Mouse (Mus musculus): ENCODE results near the gene Pipox. TPM values are rescaled to one million over a fixed set of nuclear protein-coding genes. Genes with fewer than 3 reads are reported as not detected.

Gene Pipox
- polyA plus RNA-seq, 1 experiment from 2014 or later: 12.6 TPM

DNA sequence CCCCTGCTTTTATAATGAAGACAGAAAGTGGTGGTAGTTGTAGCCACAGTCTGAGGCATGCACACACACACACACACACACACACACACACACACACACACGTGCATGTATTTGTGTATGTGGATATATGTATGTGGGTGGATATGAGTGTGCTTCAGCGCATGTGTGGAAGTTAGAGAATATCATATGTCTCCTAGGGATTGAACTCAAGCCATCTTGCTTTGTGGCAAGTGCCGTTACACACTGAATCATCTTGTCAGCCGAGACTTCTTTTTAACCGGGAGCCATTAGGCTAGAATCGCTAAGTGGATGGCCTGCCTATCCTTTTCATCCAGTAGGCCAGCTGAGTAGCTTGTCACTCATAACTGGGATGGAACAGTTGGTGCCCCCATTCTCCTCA, 36.8 kb downstream of the Pipox start:
- Histone ChIP-seq H3K4me2 (ENCODE audit: low read length) (no peak overlapping the region), H3K4me3 (replicated peaks; ENCODE audit: low read length) (no peak overlapping the region), H3K4me1 (replicated peaks; ENCODE audit: control insufficient read depth, insufficient read depth, low read length) (peaks cover 63% of the 10 kb centered on the region), H3K9ac (replicated peaks; ENCODE audit: low read depth, low read length) (no peak overlapping the region), H3K36me3 (ENCODE audit: control insufficient read depth, insufficient read depth) (peaks cover 5% of the 10 kb centered on the region), H3K27ac (ENCODE audit: low read length) (no peak overlapping the region; the same call in 1 of the 2 replicates), H3K27me3 (replicated peaks; ENCODE audit: control insufficient read depth, insufficient read depth, low read length) (no peaks in the 10 kb centered on the region), H3K9me3 (ENCODE audit: control insufficient read depth, low read length) (no peaks in the 10 kb centered on the region)
- WGBS: 72% methylated on average over 6 of the region's 6 CpGs
- no peak for ATAC-seq

DNA sequence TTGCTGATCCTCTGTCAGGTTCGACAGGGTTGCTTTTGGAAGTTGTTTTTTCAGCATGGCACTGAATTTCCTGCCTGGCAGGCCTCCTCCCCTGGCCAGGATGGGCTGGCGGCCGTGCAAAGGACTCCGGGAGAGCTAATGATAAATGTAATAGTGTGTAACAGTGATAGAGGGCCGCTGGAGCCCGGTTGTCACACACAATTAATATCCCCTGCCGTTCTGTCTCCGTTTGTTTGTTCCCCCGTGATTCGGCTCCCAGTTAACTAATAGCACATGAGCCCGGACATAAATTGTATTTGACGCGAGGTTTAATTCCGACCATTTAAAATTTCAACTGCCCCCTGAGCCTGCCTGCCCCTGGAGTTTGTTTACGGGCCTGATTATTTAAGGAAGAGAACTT, 38.5 kb downstream of the Pipox start:
- H3K4me1 ChIP-seq (replicated peaks; ENCODE audit: control insufficient read depth, insufficient read depth, low read length): peaks cover 65% of the 10 kb centered on the region
- no peaks in the 10 kb centered on the region for H3K9me3 ChIP-seq (ENCODE audit: control insufficient read depth, low read length)
- ATAC-seq: no peak
- no peaks in the 10 kb centered on the region for H3K27me3 ChIP-seq (replicated peaks; ENCODE audit: control insufficient read depth, insufficient read depth, low read length)
- H3K36me3 ChIP-seq (ENCODE audit: control insufficient read depth, insufficient read depth): peaks cover 5% of the 10 kb centered on the region
- WGBS: 43% methylated on average over 15 of the region's 15 CpGs
- peak overlapping the region; percentile 67 for H3K27ac ChIP-seq (ENCODE audit: low read length)
- H3K4me3 ChIP-seq (replicated peaks; ENCODE audit: low read length): no peak overlapping the region
- H3K9ac ChIP-seq (replicated peaks; ENCODE audit: low read depth, low read length): 0 out of 2 replicates have a peak overlapping the region, but pooled peaks have one; percentile 2
- no peak overlapping the region for H3K4me2 ChIP-seq (ENCODE audit: low read length)

DNA sequence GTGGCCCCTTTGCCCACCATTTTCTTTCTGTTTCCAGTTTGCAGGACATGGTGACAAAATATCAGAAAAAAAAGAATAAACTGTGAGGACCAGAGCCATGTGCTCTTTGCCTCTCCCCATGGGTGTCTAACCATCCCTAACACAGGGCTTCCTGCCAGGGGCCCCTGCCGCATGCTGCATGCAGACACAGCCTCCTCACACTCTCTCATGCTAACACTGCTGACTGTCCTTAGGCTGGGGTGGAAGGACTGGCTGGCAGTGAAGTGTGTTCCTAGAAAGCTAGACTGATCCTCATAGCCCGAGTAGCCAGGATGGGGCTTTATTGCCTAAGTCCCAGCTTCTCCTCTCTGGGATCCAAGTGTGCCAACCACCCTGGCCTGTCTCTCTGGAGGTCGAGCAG, 39.3 kb downstream of the Pipox start:
- no peak for ATAC-seq
- H3K27me3 ChIP-seq (replicated peaks; ENCODE audit: control insufficient read depth, insufficient read depth, low read length): no peaks in the 10 kb centered on the region
- 0 out of 2 replicates have a peak overlapping the region, but pooled peaks have one; percentile 33 for H3K27ac ChIP-seq (ENCODE audit: low read length)
- no peak overlapping the region for H3K9ac ChIP-seq (replicated peaks; ENCODE audit: low read depth, low read length)
- peaks cover 68% of the 10 kb centered on the region for H3K4me1 ChIP-seq (replicated peaks; ENCODE audit: control insufficient read depth, insufficient read depth, low read length)
- H3K36me3 ChIP-seq (ENCODE audit: control insufficient read depth, insufficient read depth): peaks cover 5% of the 10 kb centered on the region
- H3K4me2 ChIP-seq (ENCODE audit: low read length): no peak overlapping the region
- H3K9me3 ChIP-seq (ENCODE audit: control insufficient read depth, low read length): no peaks in the 10 kb centered on the region
- H3K4me3 ChIP-seq (replicated peaks; ENCODE audit: low read length): no peak overlapping the region
- 58% methylated on average over 3 of the region's 3 CpGs for WGBS

DNA sequence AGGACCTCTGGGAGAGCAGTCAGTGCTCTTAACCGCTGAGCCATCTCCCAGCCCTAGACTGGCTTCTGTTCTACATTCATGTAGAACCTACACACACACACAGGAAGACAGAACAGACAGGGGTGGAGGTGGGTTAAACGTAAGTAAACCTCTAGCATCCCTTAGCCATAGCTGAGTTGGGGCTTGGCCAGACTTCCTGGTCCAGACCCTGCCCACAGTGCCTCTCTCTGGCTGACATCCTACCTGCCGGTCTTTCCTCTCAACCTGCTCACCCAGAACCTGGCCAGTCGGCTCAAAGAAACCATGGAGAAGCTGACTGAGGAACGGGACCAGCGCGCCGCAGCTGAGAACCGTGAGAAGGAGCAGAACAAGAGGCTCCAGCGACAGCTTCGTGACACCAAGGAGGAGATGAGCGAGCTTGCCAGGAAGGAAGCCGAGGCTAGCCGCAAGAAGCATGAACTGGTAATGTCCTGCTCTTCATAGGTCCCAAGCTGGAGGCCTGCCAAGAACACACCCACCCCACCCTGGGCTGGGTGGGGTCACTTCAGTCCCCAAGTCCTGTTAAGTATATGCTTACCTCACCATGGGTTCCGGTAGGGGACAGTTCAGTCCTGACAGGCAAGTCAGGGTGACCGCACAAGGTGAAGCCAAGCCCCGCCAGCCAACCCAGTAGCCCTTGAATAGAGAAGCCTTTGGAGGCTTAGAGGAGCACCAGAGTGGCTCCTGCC, 40.8 kb downstream of the Pipox start:
- Histone ChIP-seq H3K4me1 (replicated peaks; ENCODE audit: control insufficient read depth, insufficient read depth, low read length) (peaks cover 67% of the 10 kb centered on the region), H3K27ac (ENCODE audit: low read length) (no peak overlapping the region), H3K27me3 (replicated peaks; ENCODE audit: control insufficient read depth, insufficient read depth, low read length) (no peaks in the 10 kb centered on the region), H3K36me3 (ENCODE audit: control insufficient read depth, insufficient read depth) (peaks cover 5% of the 10 kb centered on the region), H3K9ac (replicated peaks; ENCODE audit: low read depth, low read length) (no peak overlapping the region), H3K9me3 (ENCODE audit: control insufficient read depth, low read length) (no peaks in the 10 kb centered on the region), H3K4me2 (ENCODE audit: low read length) (no peak overlapping the region), H3K4me3 (replicated peaks; ENCODE audit: low read length) (no peak overlapping the region)
- no peak for ATAC-seq
- 91% methylated on average over 17 of the region's 17 CpGs for WGBS

DNA sequence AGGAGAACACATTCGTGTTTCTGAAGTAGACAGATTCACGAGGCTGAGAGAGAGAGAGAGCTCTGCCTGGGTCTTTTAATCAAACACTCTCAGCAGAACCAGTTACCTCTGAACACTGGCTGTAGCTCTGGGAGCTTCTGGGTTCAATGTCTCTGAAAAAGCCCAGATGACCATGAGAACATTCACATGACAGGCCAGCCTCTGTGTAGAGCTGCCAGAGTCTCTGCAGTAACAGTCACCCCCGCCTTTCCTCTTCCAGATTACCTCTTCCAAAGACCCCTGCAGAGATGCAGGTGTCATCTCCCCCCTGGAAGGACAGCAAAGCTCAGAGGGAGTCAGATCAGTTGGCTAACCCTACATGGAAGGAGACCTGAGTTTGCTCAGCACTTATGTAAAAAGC, 41.7 kb downstream of the Pipox start:
- peaks cover 66% of the 10 kb centered on the region for H3K4me1 ChIP-seq (replicated peaks; ENCODE audit: control insufficient read depth, insufficient read depth, low read length)
- H3K36me3 ChIP-seq (ENCODE audit: control insufficient read depth, insufficient read depth): peaks cover 3% of the 10 kb centered on the region
- H3K27me3 ChIP-seq (replicated peaks; ENCODE audit: control insufficient read depth, insufficient read depth, low read length): no peaks in the 10 kb centered on the region
- no peaks in the 10 kb centered on the region for H3K9me3 ChIP-seq (ENCODE audit: control insufficient read depth, low read length)
- H3K27ac ChIP-seq (ENCODE audit: low read length): peak overlapping the region; percentile 97
- H3K4me2 ChIP-seq (ENCODE audit: low read length): no peak overlapping the region
- H3K9ac ChIP-seq (replicated peaks; ENCODE audit: low read depth, low read length): no peak overlapping the region
- no peak for ATAC-seq
- no peak overlapping the region for H3K4me3 ChIP-seq (replicated peaks; ENCODE audit: low read length)
- WGBS: 52% methylated on average over 3 of the region's 3 CpGs

DNA sequence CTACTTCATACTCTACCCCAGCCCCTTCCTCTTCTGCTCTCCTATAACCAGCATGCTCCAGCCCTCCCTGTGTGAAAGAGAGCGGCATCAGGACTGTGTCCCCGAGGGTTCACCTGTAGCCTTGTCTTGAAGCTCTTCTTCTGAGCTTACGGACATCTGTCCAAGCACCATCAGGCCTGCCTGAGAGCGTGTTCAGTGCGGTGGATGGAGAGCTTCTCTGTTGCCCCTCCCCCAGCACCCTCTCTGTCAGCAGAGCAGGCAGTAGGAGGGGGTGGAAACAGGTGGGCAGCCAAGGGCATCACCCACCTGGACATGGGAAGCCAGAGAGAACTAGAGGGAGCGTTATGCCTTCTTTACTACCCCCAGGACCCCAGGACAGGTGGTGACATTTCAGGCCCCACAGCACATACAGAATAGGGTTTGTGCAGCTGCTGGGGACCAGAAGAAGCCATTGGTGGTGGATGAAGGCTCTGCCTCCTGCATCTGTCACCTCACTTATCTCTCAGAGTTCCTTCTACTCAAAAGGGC, 42.3 kb downstream of the Pipox start:
- Histone ChIP-seq H3K9ac (replicated peaks; ENCODE audit: low read depth, low read length) (0 out of 2 replicates have a peak overlapping the region, but pooled peaks have one; percentile 3), H3K4me2 (ENCODE audit: low read length) (peak overlapping the region; percentile 28; the same call in 1 of the 2 replicates), H3K36me3 (ENCODE audit: control insufficient read depth, insufficient read depth) (peaks cover 5% of the 10 kb centered on the region), H3K4me3 (replicated peaks; ENCODE audit: low read length) (no peak overlapping the region), H3K27me3 (replicated peaks; ENCODE audit: control insufficient read depth, insufficient read depth, low read length) (no peaks in the 10 kb centered on the region), H3K9me3 (ENCODE audit: control insufficient read depth, low read length) (no peaks in the 10 kb centered on the region), H3K27ac (ENCODE audit: low read length) (peak overlapping the region; percentile 97), H3K4me1 (replicated peaks; ENCODE audit: control insufficient read depth, insufficient read depth, low read length) (peaks cover 64% of the 10 kb centered on the region)
- peak; percentile 5; the same call in 1 of the 2 replicates for ATAC-seq
- 50% methylated on average over 6 of the region's 6 CpGs for WGBS

DNA sequence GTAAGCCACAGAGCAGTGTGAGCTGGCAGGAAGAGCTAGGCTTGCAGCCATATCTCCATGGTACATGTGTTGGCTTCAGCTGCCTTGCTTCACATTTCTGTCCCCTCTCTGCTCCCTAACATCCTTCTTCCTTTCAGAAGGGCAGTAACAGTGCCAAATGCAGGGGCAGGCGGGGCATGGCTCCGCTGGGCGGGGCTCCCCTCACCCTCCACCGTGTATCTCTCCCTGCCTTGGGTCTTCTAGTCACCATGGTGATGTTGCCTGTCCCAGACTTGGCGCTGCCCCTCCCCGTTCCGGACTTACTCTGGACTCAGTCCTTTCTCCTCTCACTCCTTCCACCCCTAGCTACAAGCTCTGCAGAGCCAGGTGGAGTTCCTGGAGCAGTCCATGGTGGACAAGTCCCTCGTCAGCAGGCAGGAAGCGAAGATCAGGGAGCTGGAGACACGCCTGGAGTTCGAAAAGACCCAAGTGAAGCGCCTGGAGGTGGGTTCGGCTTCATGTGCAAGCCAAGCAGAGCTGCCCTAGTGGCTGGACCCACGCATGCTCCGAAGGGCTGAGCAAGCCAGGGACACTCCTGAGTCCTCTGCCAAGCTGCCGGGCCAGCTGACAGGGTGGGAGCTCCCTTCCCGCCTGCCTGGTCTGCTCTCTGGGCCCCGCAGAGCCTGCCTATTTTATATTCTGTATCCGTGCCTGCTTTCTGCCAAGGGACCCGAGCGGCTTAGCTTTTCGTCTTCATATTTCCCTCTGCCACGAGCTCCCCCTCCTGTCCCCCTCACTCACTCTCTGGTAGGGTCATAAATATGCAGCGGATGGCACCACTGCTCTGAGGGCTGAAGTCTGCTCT, 43.3 kb downstream of the Pipox start:
- H3K9me3 ChIP-seq (ENCODE audit: control insufficient read depth, low read length): no peaks in the 10 kb centered on the region
- 0 out of 2 replicates have a peak overlapping the region, but pooled peaks have one; percentile 7 for H3K4me3 ChIP-seq (replicated peaks; ENCODE audit: low read length)

DNA sequence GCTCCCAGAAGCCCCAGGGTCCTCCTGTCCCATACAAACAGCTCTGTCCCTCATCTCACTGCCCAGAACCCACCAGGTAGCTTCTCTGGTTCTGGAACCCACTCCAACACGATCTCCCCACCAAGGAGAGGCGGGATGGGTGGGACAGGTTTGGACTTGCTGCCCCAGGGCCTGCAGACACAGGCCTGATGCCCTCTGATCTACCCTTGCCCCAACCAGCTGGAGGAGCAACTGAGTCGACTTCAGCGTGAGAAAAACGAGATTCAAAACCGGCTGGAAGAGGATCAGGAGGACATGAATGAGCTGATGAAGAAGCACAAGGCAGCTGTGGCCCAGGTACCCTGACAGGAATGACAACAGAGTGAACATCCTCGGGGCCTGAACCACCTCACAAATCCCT, 44.7 kb downstream of the Pipox start:
- H3K9me3 ChIP-seq (ENCODE audit: control insufficient read depth, low read length): no peaks in the 10 kb centered on the region
- peaks cover 50% of the 10 kb centered on the region for H3K4me1 ChIP-seq (replicated peaks; ENCODE audit: control insufficient read depth, insufficient read depth, low read length)
- peak overlapping the region; percentile 3; the same call in 1 of the 2 replicates for H3K27ac ChIP-seq (ENCODE audit: low read length)
- no peak overlapping the region for H3K9ac ChIP-seq (replicated peaks; ENCODE audit: low read depth, low read length)
- H3K4me2 ChIP-seq (ENCODE audit: low read length): no peak overlapping the region
- no peak overlapping the region for H3K4me3 ChIP-seq (replicated peaks; ENCODE audit: low read length)
- H3K36me3 ChIP-seq (ENCODE audit: control insufficient read depth, insufficient read depth): peaks cover 9% of the 10 kb centered on the region
- no peaks in the 10 kb centered on the region for H3K27me3 ChIP-seq (replicated peaks; ENCODE audit: control insufficient read depth, insufficient read depth, low read length)
- ATAC-seq: no peak
- WGBS: 71% methylated on average over 7 of the region's 7 CpGs

More for the DNA sequence above, 43.3 kb downstream of the Pipox start:
- Histone ChIP-seq H3K9ac (replicated peaks; ENCODE audit: low read depth, low read length) (peak overlapping the region; percentile 46), H3K4me1 (replicated peaks; ENCODE audit: control insufficient read depth, insufficient read depth, low read length) (peaks cover 60% of the 10 kb centered on the region), H3K27ac (ENCODE audit: low read length) (peak overlapping the region; percentile 97), H3K27me3 (replicated peaks; ENCODE audit: control insufficient read depth, insufficient read depth, low read length) (no peaks in the 10 kb centered on the region), H3K36me3 (ENCODE audit: control insufficient read depth, insufficient read depth) (peaks cover 9% of the 10 kb centered on the region), H3K4me2 (ENCODE audit: low read length) (peak overlapping the region; percentile 38)
- WGBS: 17% methylated on average over 24 of the region's 24 CpGs
- peak; percentile 91 for ATAC-seq

DNA sequence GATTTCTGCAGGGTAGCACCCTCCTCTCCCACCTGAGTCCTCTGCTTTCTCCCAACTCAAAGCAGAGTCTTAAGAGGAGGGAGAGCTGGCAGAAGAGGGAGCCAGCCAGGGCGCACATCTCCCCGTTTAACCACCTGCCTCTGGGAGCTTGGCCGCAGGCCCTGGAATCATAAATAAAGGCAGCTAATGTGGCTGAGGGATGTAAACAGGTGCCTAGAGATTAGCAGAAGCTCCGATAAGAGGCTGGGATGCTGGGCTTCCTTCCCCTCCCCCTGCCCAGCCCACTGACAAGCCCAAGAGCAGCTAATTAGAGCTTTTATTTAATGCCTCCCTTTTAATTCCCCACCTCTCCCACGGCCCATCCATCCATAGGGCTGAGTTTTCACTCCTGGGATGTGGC, 45.8 kb downstream of the Pipox start:
- H3K4me2 ChIP-seq (ENCODE audit: low read length): no peak overlapping the region
- ATAC-seq: no peak
- WGBS: 6% methylated on average over 5 of the region's 5 CpGs
- peaks cover 6% of the 10 kb centered on the region for H3K36me3 ChIP-seq (ENCODE audit: control insufficient read depth, insufficient read depth)
- no peak overlapping the region for H3K4me3 ChIP-seq (replicated peaks; ENCODE audit: low read length)
- peak overlapping the region; percentile 61 for H3K27ac ChIP-seq (ENCODE audit: low read length)
- H3K4me1 ChIP-seq (replicated peaks; ENCODE audit: control insufficient read depth, insufficient read depth, low read length): peaks cover 53% of the 10 kb centered on the region
- H3K9me3 ChIP-seq (ENCODE audit: control insufficient read depth, low read length): no peaks in the 10 kb centered on the region
- H3K9ac ChIP-seq (replicated peaks; ENCODE audit: low read depth, low read length): peak overlapping the region; percentile 29; the same call in 1 of the 2 replicates
- no peaks in the 10 kb centered on the region for H3K27me3 ChIP-seq (replicated peaks; ENCODE audit: control insufficient read depth, insufficient read depth, low read length)
